Mouse (Mus musculus): ENCODE measurements around the gene Insig2. TPM values are rescaled to one million over a fixed set of nuclear protein-coding genes. Genes with fewer than 3 reads are reported as not detected.

The Insig2 gene
- 25.8 and 33.8 TPM in 2 replicates for polyA plus RNA-seq (2016; fragmentation: Nextera tagmentation; extraction: Ambion mirVana)

- Histone ChIP-seq H3K9ac (no peak within 1 kb of the TSS), H3K27me3 (replicated peaks) (no peaks in the 10 kb centered on the region), H3K27ac (no peak within 1 kb of the TSS), H3K4me1 (peaks cover 4% of the 10 kb centered on the region; the same call in 1 of the 2 replicates), H3K36me3 (no peaks in the 10 kb centered on the region), H3K4me2 (replicated peaks) (no peak within 1 kb of the TSS), H3K4me3 (no peak within 1 kb of the TSS), H3K9me3 (no peaks in the 10 kb centered on the region)
- ATAC-seq (ENCODE audit: low FRiP score, low read depth): no peak
- 93% methylated on average over 1 of the region's 1 CpGs for WGBS
Observed at GRCm38 (mm10) chr1:121332485-121332884, at the start of gene Insig2. Gene Insig2, minus strand, starts transcription at chr1:121332589.

GRCm38 (mm10) chr1:121381562-121381961 lies 49.2 kb upstream of the Insig2 start:
- H3K27me3 ChIP-seq (replicated peaks): no peaks in the 10 kb centered on the region
- no peak overlapping the region for H3K4me2 ChIP-seq (replicated peaks)
- no peak overlapping the region for H3K4me3 ChIP-seq
- no peaks in the 10 kb centered on the region for H3K4me1 ChIP-seq
- no peak overlapping the region for H3K9ac ChIP-seq
- no peaks in the 10 kb centered on the region for H3K9me3 ChIP-seq
- H3K27ac ChIP-seq: no peak overlapping the region
- 41% methylated on average over 3 of the region's 3 CpGs for WGBS
- H3K36me3 ChIP-seq: no peaks in the 10 kb centered on the region
- 0 out of 2 replicates have a peak, but pooled peaks have one; percentile 25 for ATAC-seq (ENCODE audit: low FRiP score, low read depth)

GRCm38 (mm10) chr1:121380033-121380432 lies 47.6 kb upstream of the Insig2 start:
- no peaks in the 10 kb centered on the region for H3K9me3 ChIP-seq
- no peak overlapping the region for H3K4me2 ChIP-seq (replicated peaks)
- H3K9ac ChIP-seq: no peak overlapping the region
- no peaks in the 10 kb centered on the region for H3K27me3 ChIP-seq (replicated peaks)
- no peaks in the 10 kb centered on the region for H3K36me3 ChIP-seq
- no peak overlapping the region for H3K4me3 ChIP-seq
- no peak overlapping the region for H3K27ac ChIP-seq
- ATAC-seq (ENCODE audit: low FRiP score, low read depth): no peak
- WGBS: 87% methylated on average over 3 of the region's 3 CpGs
- H3K4me1 ChIP-seq: no peaks in the 10 kb centered on the region

- H3K27ac ChIP-seq: no peak overlapping the region
- H3K27me3 ChIP-seq (replicated peaks): no peaks in the 10 kb centered on the region
- no peak overlapping the region for H3K4me2 ChIP-seq (replicated peaks)
- WGBS: 94% methylated on average over 2 of the region's 2 CpGs
- ATAC-seq (ENCODE audit: low FRiP score, low read depth): no peak
- no peaks in the 10 kb centered on the region for H3K4me1 ChIP-seq
- H3K9ac ChIP-seq: no peak overlapping the region
- H3K9me3 ChIP-seq: no peaks in the 10 kb centered on the region
- no peaks in the 10 kb centered on the region for H3K36me3 ChIP-seq
- no peak overlapping the region for H3K4me3 ChIP-seq
Observed at GRCm38 (mm10) chr1:121377901-121378300, 45.5 kb upstream of the Insig2 start.

GRCm38 (mm10) chr1:121377410-121377809 lies 45.0 kb upstream of the Insig2 start:
- no peaks in the 10 kb centered on the region for H3K36me3 ChIP-seq
- ATAC-seq (ENCODE audit: low FRiP score, low read depth): no peak
- no peaks in the 10 kb centered on the region for H3K4me1 ChIP-seq
- 98% methylated on average over 1 of the region's 1 CpGs for WGBS
- no peaks in the 10 kb centered on the region for H3K27me3 ChIP-seq (replicated peaks)
- no peak overlapping the region for H3K27ac ChIP-seq
- H3K4me2 ChIP-seq (replicated peaks): no peak overlapping the region
- H3K9ac ChIP-seq: no peak overlapping the region
- no peaks in the 10 kb centered on the region for H3K9me3 ChIP-seq
- no peak overlapping the region for H3K4me3 ChIP-seq

GRCm38 (mm10) chr1:121373631-121374030 lies 41.2 kb upstream of the Insig2 start:
- H3K4me1 ChIP-seq: no peaks in the 10 kb centered on the region; the same call in 1 of the 2 replicates
- no peak overlapping the region for H3K9ac ChIP-seq
- no peaks in the 10 kb centered on the region for H3K27me3 ChIP-seq (replicated peaks)
- H3K9me3 ChIP-seq: no peaks in the 10 kb centered on the region
- no peak overlapping the region for H3K4me2 ChIP-seq (replicated peaks)
- H3K27ac ChIP-seq: no peak overlapping the region
- WGBS: 71% methylated on average over 2 of the region's 2 CpGs
- H3K36me3 ChIP-seq: no peaks in the 10 kb centered on the region
- no peak for ATAC-seq (ENCODE audit: low FRiP score, low read depth)
- no peak overlapping the region for H3K4me3 ChIP-seq

- no peak for ATAC-seq (ENCODE audit: low FRiP score, low read depth)
Observed at GRCm38 (mm10) chr1:121372656-121373055, 40.3 kb upstream of the Insig2 start.

GRCm38 (mm10) chr1:121371449-121371848 lies 39.1 kb upstream of the Insig2 start:
- Histone ChIP-seq H3K9ac (no peak overlapping the region), H3K4me3 (no peak overlapping the region), H3K4me2 (replicated peaks) (no peak overlapping the region), H3K9me3 (no peaks in the 10 kb centered on the region), H3K27ac (no peak overlapping the region), H3K4me1 (no peaks in the 10 kb centered on the region; the same call in 1 of the 2 replicates), H3K36me3 (no peaks in the 10 kb centered on the region), H3K27me3 (replicated peaks) (no peaks in the 10 kb centered on the region)
- 54% methylated on average over 12 of the region's 12 CpGs for WGBS
- peak; percentile 80; the same call in 1 of the 2 replicates for ATAC-seq (ENCODE audit: low FRiP score, low read depth)

More at GRCm38 (mm10) chr1:121372656-121373055, 40.3 kb upstream of the Insig2 start:
- WGBS: 91% methylated on average over 1 of the region's 1 CpGs
- no peak overlapping the region for H3K9ac ChIP-seq
- H3K27me3 ChIP-seq (replicated peaks): no peaks in the 10 kb centered on the region
- H3K4me2 ChIP-seq (replicated peaks): no peak overlapping the region
- H3K4me3 ChIP-seq: no peak overlapping the region
- no peaks in the 10 kb centered on the region for H3K9me3 ChIP-seq
- H3K36me3 ChIP-seq: no peaks in the 10 kb centered on the region
- H3K27ac ChIP-seq: no peak overlapping the region
- H3K4me1 ChIP-seq: no peaks in the 10 kb centered on the region; the same call in 1 of the 2 replicates

GRCm38 (mm10) chr1:121367257-121367656 lies 34.9 kb upstream of the Insig2 start:
- Histone ChIP-seq H3K9ac (no peak overlapping the region), H3K4me2 (replicated peaks) (no peak overlapping the region), H3K27me3 (replicated peaks) (no peaks in the 10 kb centered on the region), H3K36me3 (no peaks in the 10 kb centered on the region), H3K27ac (no peak overlapping the region), H3K4me3 (no peak overlapping the region), H3K9me3 (no peaks in the 10 kb centered on the region), H3K4me1 (no peaks in the 10 kb centered on the region; the same call in 1 of the 2 replicates)
- WGBS: 58% methylated on average over 9 of the region's 9 CpGs
- no peak for ATAC-seq (ENCODE audit: low FRiP score, low read depth)

- H3K36me3 ChIP-seq: no peaks in the 10 kb centered on the region
- H3K4me3 ChIP-seq: no peak overlapping the region
- H3K27ac ChIP-seq: no peak overlapping the region
- H3K9me3 ChIP-seq: no peaks in the 10 kb centered on the region
- H3K27me3 ChIP-seq (replicated peaks): no peaks in the 10 kb centered on the region
- no peak overlapping the region for H3K9ac ChIP-seq
- H3K4me2 ChIP-seq (replicated peaks): no peak overlapping the region
- no peaks in the 10 kb centered on the region for H3K4me1 ChIP-seq
- no peak for ATAC-seq (ENCODE audit: low FRiP score, low read depth)
- WGBS: 62% methylated on average over 4 of the region's 4 CpGs
Observed at GRCm38 (mm10) chr1:121360561-121360960, 28.2 kb upstream of the Insig2 start.

GRCm38 (mm10) chr1:121359680-121360079 lies 27.3 kb upstream of the Insig2 start:
- Histone ChIP-seq H3K4me3 (no peak overlapping the region), H3K9me3 (no peaks in the 10 kb centered on the region), H3K4me2 (replicated peaks) (no peak overlapping the region), H3K36me3 (no peaks in the 10 kb centered on the region), H3K4me1 (no peaks in the 10 kb centered on the region), H3K9ac (no peak overlapping the region), H3K27me3 (replicated peaks) (no peaks in the 10 kb centered on the region), H3K27ac (no peak overlapping the region)
- no peak for ATAC-seq (ENCODE audit: low FRiP score, low read depth)
- 88% methylated on average over 12 of the region's 12 CpGs for WGBS

- H3K4me3 ChIP-seq: no peak overlapping the region
- no peak for ATAC-seq (ENCODE audit: low FRiP score, low read depth)
- H3K36me3 ChIP-seq: no peaks in the 10 kb centered on the region
- no peak overlapping the region for H3K9ac ChIP-seq
- H3K9me3 ChIP-seq: 0 out of 2 replicates have a peak, but pooled peaks cover 3% of the 10 kb centered on the region
- H3K4me1 ChIP-seq: no peaks in the 10 kb centered on the region
- H3K4me2 ChIP-seq (replicated peaks): no peak overlapping the region
- H3K27me3 ChIP-seq (replicated peaks): no peaks in the 10 kb centered on the region
- no peak overlapping the region for H3K27ac ChIP-seq
Observed at GRCm38 (mm10) chr1:121353779-121354178, 21.4 kb upstream of the Insig2 start.

- no peak for ATAC-seq (ENCODE audit: low FRiP score, low read depth)
- H3K27me3 ChIP-seq (replicated peaks): no peaks in the 10 kb centered on the region
- no peaks in the 10 kb centered on the region for H3K4me1 ChIP-seq
- H3K4me2 ChIP-seq (replicated peaks): no peak overlapping the region
- H3K4me3 ChIP-seq: no peak overlapping the region
- H3K9ac ChIP-seq: no peak overlapping the region
- H3K27ac ChIP-seq: no peak overlapping the region
- WGBS: 90% methylated on average over 3 of the region's 3 CpGs
- 0 out of 2 replicates have a peak, but pooled peaks cover 3% of the 10 kb centered on the region for H3K9me3 ChIP-seq
- H3K36me3 ChIP-seq: no peaks in the 10 kb centered on the region
Observed at GRCm38 (mm10) chr1:121351037-121351436, 18.6 kb upstream of the Insig2 start.

Measured in neural tube, embryonic 12.5 days (tissue).